Mouse (Mus musculus) heart, embryonic 15.5 days (tissue): ENCODE data around the gene Tas1r1. TPM values are rescaled to one million over a fixed set of nuclear protein-coding genes. Genes with fewer than 3 reads are reported as not detected.

Experiments used
- ATAC-seq: fragments of 200-750 bp; cut with Nextera tagmentation; replicated peaks from 2 replicates; pipeline ENCODE4 v1.8.0; 2017; ENCODE audit warnings: low read depth, moderate TSS enrichment; ENCODE audit not compliant: insufficient number of reproducible peaks, insufficient read depth, low FRiP score
- H3K27ac ChIP-seq: fragments of 300-500 bp; sonication (generic); 2 replicates; pipeline ENCODE4 v1.5.1; 2015; ENCODE audit warnings: mild to moderate bottlenecking, inconsistent platforms
- H3K27me3 ChIP-seq: fragments of 300-500 bp; sonication (generic); 2 replicates; pipeline ENCODE4 v1.6.1; 2015; ENCODE audit warnings: inconsistent platforms
- H3K36me3 ChIP-seq: fragments of 300-500 bp; sonication (generic); 2 replicates; pipeline ENCODE4 v1.6.1; 2015; ENCODE audit warnings: mild to moderate bottlenecking, inconsistent platforms
- H3K4me1 ChIP-seq: fragments of 300-500 bp; sonication (generic); replicated peaks from 2 replicates; pipeline ENCODE4 v1.6.1; 2015; ENCODE audit warnings: inconsistent platforms
- H3K4me2 ChIP-seq: fragments of 300-500 bp; sonication (generic); 2 replicates; pipeline ENCODE4 v1.6.1; 2015; ENCODE audit warnings: inconsistent platforms, mild to moderate bottlenecking, moderate library complexity
- H3K4me3 ChIP-seq: fragments of 300-500 bp; sonication (generic); 2 replicates; pipeline ENCODE4 v1.5.1; 2015; ENCODE audit warnings: mild to moderate bottlenecking, inconsistent platforms
- H3K9ac ChIP-seq: fragments of 300-500 bp; sonication (generic); 2 replicates; pipeline ENCODE4 v1.6.1; 2015; ENCODE audit warnings: mild to moderate bottlenecking, inconsistent platforms
- H3K9me3 ChIP-seq: fragments of 300-500 bp; sonication (generic); replicated peaks from 2 replicates; pipeline ENCODE4 v1.6.1; 2016; ENCODE audit warnings: inconsistent platforms
- WGBS: fragments of 180-500 bp; shearing (Covaris S2); methylation state at CpG from one replicate; pipeline ENCODE4 v1.1.7; 2015; ENCODE audit warnings: mixed read lengths; 5-methylcytosine and 5-hydroxymethylcytosine counted together
- polyA plus RNA-seq: library from polyadenylated mRNA; unstranded; fragments of >200 nt; fragmentation: Nextera tagmentation; extraction: Ambion mirVana; gene quantifications from 2 replicates; pipeline ENCODE4 v1.2.1, GENCODE M21; 2015

Tas1r1 gene
- polyA plus RNA-seq, 1 experiment from 2014 or later, result 0.25 TPM

GRCm38 (mm10) chr4:152074548-152074947, 36.2 kb upstream of the Tas1r1 start:
- ATAC-seq, result no peak
- no peak overlapping the region for H3K4me3 ChIP-seq
- H3K27me3 ChIP-seq, result no peaks in the 10 kb centered on the region; the same call in 1 of the 2 replicates
- no peak overlapping the region for H3K4me2 ChIP-seq
- H3K27ac ChIP-seq, result no peak overlapping the region
- 87% methylated on average over 9 of the region's 9 CpGs for WGBS
- H3K9ac ChIP-seq, result no peak overlapping the region
- H3K4me1 ChIP-seq, result peaks cover 22% of the 10 kb centered on the region
- H3K9me3 ChIP-seq, result no peaks in the 10 kb centered on the region
- no peaks in the 10 kb centered on the region for H3K36me3 ChIP-seq

GRCm38 (mm10) chr4:152073715-152074114, 35.3 kb upstream of the Tas1r1 start:
- no peaks in the 10 kb centered on the region for H3K9me3 ChIP-seq
- no peaks in the 10 kb centered on the region for H3K36me3 ChIP-seq
- no peak overlapping the region for H3K27ac ChIP-seq
- WGBS, result 80% methylated on average over 6 of the region's 6 CpGs
- no peaks in the 10 kb centered on the region; the same call in 1 of the 2 replicates for H3K27me3 ChIP-seq
- no peak overlapping the region for H3K4me3 ChIP-seq
- H3K4me1 ChIP-seq, result peaks cover 22% of the 10 kb centered on the region
- H3K9ac ChIP-seq, result no peak overlapping the region
- H3K4me2 ChIP-seq, result no peak overlapping the region
- no peak for ATAC-seq

GRCm38 (mm10) chr4:152072655-152073054, 34.3 kb upstream of the Tas1r1 start:
- H3K4me3 ChIP-seq, result no peak overlapping the region
- no peak overlapping the region for H3K9ac ChIP-seq
- peaks cover 22% of the 10 kb centered on the region for H3K4me1 ChIP-seq
- ATAC-seq, result no peak
- H3K27me3 ChIP-seq, result no peaks in the 10 kb centered on the region; the same call in 1 of the 2 replicates
- no peak overlapping the region for H3K27ac ChIP-seq
- no peaks in the 10 kb centered on the region for H3K36me3 ChIP-seq
- no peaks in the 10 kb centered on the region for H3K9me3 ChIP-seq
- 60% methylated on average over 10 of the region's 10 CpGs for WGBS
- H3K4me2 ChIP-seq, result no peak overlapping the region

DNA sequence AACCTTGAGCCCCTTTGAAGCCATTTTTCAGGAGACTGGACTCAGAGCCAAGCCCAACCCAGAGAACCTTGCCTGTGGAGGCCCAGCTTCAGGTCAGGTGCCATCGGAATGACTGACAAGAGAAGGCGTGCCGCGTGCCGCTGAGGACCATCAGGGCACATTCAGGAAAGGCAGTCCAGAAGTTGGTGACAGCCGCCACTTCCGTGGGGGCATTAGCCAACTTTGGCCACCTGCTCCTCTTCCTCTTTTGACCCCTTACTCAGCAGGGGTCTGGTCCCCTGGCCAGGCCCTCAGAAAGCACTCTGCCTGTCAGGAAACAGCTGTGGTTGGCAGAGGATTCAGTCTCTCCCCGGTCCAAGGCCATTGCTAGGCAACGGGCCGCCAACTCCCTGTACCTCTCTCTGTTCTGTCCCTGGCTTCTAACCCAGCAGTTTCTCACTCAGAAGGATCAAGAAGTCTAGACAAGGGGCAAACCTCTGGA, 33.8 kb upstream of the Tas1r1 start, which contains the start of gene Plekhg5:
Gene Plekhg5 (plus strand): TSS at position 378 of the 481 bp plus-strand sequence.
- Histone ChIP-seq H3K4me1 (peaks cover 22% of the 10 kb centered on the region), H3K27ac (no peak within 1 kb of the TSS), H3K4me3 (no peak within 1 kb of the TSS), H3K4me2 (no peak within 1 kb of the TSS), H3K36me3 (no peaks in the 10 kb centered on the region), H3K27me3 (no peaks in the 10 kb centered on the region; the same call in 1 of the 2 replicates), H3K9me3 (no peaks in the 10 kb centered on the region), H3K9ac (no peak within 1 kb of the TSS)
- 0 out of 2 replicates have a peak, but pooled peaks have one; percentile 33 for ATAC-seq
- 43% methylated on average over 10 of the region's 10 CpGs for WGBS

GRCm38 (mm10) chr4:152070494-152071396, 32.4 kb upstream of the Tas1r1 start:
- ATAC-seq, result no peak
- 68% methylated on average over 11 of the region's 11 CpGs for WGBS
- no peak overlapping the region for H3K4me2 ChIP-seq

GRCm38 (mm10) chr4:152069245-152069644, 30.9 kb upstream of the Tas1r1 start:
- Histone ChIP-seq H3K4me1 (peaks cover 22% of the 10 kb centered on the region), H3K27me3 (no peaks in the 10 kb centered on the region; the same call in 1 of the 2 replicates), H3K27ac (no peak overlapping the region), H3K4me2 (no peak overlapping the region), H3K4me3 (no peak overlapping the region), H3K36me3 (no peaks in the 10 kb centered on the region), H3K9me3 (no peaks in the 10 kb centered on the region), H3K9ac (no peak overlapping the region)
- WGBS, result 69% methylated on average over 3 of the region's 3 CpGs
- ATAC-seq, result no peak

More at GRCm38 (mm10) chr4:152070494-152071396, 32.4 kb upstream of the Tas1r1 start:
- Histone ChIP-seq H3K9me3 (no peaks in the 10 kb centered on the region), H3K27me3 (no peaks in the 10 kb centered on the region; the same call in 1 of the 2 replicates), H3K4me3 (no peak overlapping the region), H3K9ac (no peak overlapping the region), H3K27ac (no peak overlapping the region), H3K4me1 (peaks cover 22% of the 10 kb centered on the region), H3K36me3 (no peaks in the 10 kb centered on the region)

- Histone ChIP-seq H3K27me3 (no peaks in the 10 kb centered on the region), H3K36me3 (no peaks in the 10 kb centered on the region), H3K27ac (no peak overlapping the region), H3K9me3 (no peaks in the 10 kb centered on the region), H3K4me3 (no peak overlapping the region), H3K4me2 (no peak overlapping the region), H3K4me1 (peaks cover 19% of the 10 kb centered on the region), H3K9ac (no peak overlapping the region)
- whole genome bisulfite sequencing, result 73% methylated on average over 6 of the region's 6 CpGs
- no peak for ATAC-seq
Measured at GRCm38 (mm10) chr4:152068166-152068724, 29.9 kb upstream of the Tas1r1 start.

DNA sequence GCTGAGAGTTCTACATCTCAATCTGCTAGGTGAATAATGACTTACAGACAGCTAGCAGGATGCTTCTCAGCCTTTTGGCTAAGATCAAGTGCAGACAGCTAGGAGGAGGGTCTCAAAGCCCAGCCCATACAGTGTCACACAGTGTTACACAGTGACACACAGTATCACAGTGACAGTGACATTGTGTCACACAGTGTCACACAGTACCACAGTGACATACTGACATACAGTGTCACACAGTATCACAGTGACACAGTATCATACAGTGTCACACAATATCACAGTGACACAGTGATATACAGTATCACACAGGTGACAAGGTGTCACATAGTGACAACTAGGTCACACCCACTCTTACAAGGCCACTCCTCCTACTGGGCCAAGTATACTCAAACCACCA, 28.9 kb upstream of the Tas1r1 start:
- no peaks in the 10 kb centered on the region for H3K36me3 ChIP-seq
- H3K4me2 ChIP-seq, result no peak overlapping the region
- no peaks in the 10 kb centered on the region for H3K9me3 ChIP-seq
- H3K27me3 ChIP-seq, result no peaks in the 10 kb centered on the region
- no peak for ATAC-seq
- no peak overlapping the region for H3K4me3 ChIP-seq
- no peak overlapping the region for H3K9ac ChIP-seq
- peaks cover 12% of the 10 kb centered on the region for H3K4me1 ChIP-seq
- no peak overlapping the region for H3K27ac ChIP-seq

DNA sequence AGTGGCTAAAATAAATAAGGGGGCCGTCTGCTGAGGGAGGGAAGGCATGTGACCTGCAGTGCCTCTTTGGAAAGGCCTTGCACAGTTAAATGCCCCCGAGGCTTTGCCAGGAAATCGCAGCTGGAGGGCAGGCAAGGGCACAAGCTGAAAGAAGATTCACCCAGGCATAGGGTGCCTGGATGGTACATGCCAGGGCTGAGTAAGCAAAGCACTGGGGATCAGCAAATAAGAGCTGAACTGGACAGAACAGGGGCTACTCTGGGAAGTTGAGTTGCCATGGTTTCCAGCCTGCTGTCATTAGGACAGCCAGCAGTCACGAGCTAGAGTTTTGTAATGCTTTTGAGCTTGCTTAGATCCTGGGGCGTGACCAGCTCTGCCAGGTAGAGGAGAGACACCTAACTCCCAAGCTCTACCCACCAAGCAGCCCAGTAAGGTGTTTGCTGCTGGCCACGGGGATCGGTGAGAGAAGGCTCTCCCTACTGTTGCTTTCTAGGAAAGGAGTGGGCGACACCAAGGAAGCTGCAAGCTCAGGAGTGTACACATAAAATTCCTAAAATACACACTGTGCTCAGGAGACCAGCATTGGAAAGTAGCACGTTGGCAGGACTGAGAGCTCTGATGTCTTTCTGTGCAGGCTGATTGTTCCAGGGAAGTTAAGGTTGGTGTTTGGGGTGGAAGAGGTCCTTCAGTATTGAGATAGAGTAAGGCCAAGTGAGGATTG, 24.2 kb upstream of the Tas1r1 start:
- WGBS, result 68% methylated on average over 9 of the region's 9 CpGs
- H3K4me1 ChIP-seq, result no peaks in the 10 kb centered on the region
- ATAC-seq, result no peak

GRCm38 (mm10) chr4:152044609-152045008, 6.2 kb upstream of the Tas1r1 start:
- ATAC-seq, result no peak
- H3K4me1 ChIP-seq, result peaks cover 11% of the 10 kb centered on the region
- H3K4me3 ChIP-seq, result no peak overlapping the region

More for the DNA sequence above, 24.2 kb upstream of the Tas1r1 start:
- no peak overlapping the region for H3K4me3 ChIP-seq
- no peaks in the 10 kb centered on the region for H3K9me3 ChIP-seq
- no peak overlapping the region for H3K4me2 ChIP-seq
- H3K36me3 ChIP-seq, result peaks cover 26% of the 10 kb centered on the region
- H3K9ac ChIP-seq, result no peak overlapping the region
- no peak overlapping the region for H3K27ac ChIP-seq
- H3K27me3 ChIP-seq, result no peaks in the 10 kb centered on the region

GRCm38 (mm10) chr4:152043171-152043570, 4.8 kb upstream of the Tas1r1 start:
- ATAC-seq, result no peak

More at GRCm38 (mm10) chr4:152044609-152045008, 6.2 kb upstream of the Tas1r1 start:
- Histone ChIP-seq H3K9me3 (no peaks in the 10 kb centered on the region), H3K9ac (no peak overlapping the region), H3K27ac (no peak overlapping the region), H3K4me2 (no peak overlapping the region), H3K36me3 (peaks cover 77% of the 10 kb centered on the region), H3K27me3 (no peaks in the 10 kb centered on the region)
- WGBS, result 79% methylated on average over 6 of the region's 6 CpGs

More at GRCm38 (mm10) chr4:152043171-152043570, 4.8 kb upstream of the Tas1r1 start:
- H3K4me3 ChIP-seq, result no peak overlapping the region
- no peak overlapping the region for H3K9ac ChIP-seq
- no peaks in the 10 kb centered on the region for H3K9me3 ChIP-seq
- H3K4me2 ChIP-seq, result no peak overlapping the region
- peaks cover 17% of the 10 kb centered on the region for H3K4me1 ChIP-seq
- WGBS, result 91% methylated on average over 3 of the region's 3 CpGs
- no peaks in the 10 kb centered on the region for H3K27me3 ChIP-seq
- peaks cover 66% of the 10 kb centered on the region for H3K36me3 ChIP-seq
- no peak overlapping the region for H3K27ac ChIP-seq
